Mouse (Mus musculus): ENCODE data around the gene Trim38. TPM values are rescaled to one million over a fixed set of nuclear protein-coding genes. Genes with fewer than 3 reads are reported as not detected.

Gene Trim38
- polyA plus RNA-seq, 1 experiment = 0.36 TPM

- DNase-seq (ENCODE audit: low spot score) = no peak
Observed at GRCm38 (mm10) chr13:23836630-23837029, 66.9 kb downstream of the Trim38 start.

DNA sequence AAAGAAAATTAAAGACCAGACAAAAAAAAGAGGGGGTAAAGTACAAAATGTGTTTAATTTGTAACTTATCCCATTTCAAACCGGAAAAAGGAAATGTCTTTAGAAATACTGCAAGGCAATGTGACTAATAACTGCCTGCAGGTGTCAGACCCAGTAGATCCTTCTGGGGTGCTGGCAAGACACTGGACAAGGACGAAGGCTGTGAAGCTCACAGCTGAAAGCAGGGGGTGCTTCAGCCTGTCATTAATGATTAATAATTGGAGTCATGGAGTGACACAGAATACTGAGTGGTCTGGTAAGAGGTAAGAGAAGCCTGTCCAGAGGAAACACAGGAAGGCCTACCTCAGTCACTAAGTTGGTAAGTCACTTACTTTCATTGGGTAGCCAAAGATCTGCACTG is 69.6 kb downstream of the Trim38 start, which contains the start of gene Slc17a3:
Gene Slc17a3, plus strand, starts transcription at position 127 of the 400 bp plus-strand sequence.
- DNase-seq (ENCODE audit: low spot score) = no peak

Other genes starting within 250 kb of the Trim38 start
- gene Hist1h4h, start 238.9 kb upstream of the Trim38 start, polyA plus RNA-seq (2012; rRNA removed) = 27.8 and 30.5 TPM in 2 replicates
- gene Hist1h2af, start 236.0 kb upstream of the Trim38 start, polyA plus RNA-seq (2012; rRNA removed) = 1.3 and 5.2 TPM in 2 replicates
- 0.40 and 0.90 TPM in 2 replicates for gene Hist1h3g, start 234.5 kb upstream of the Trim38 start, polyA plus RNA-seq (2012; rRNA removed)
- gene Hist1h2bh, start 226.5 kb upstream of the Trim38 start, polyA plus RNA-seq (2012; rRNA removed) = 0.60 and 0.69 TPM in 2 replicates
- 0.44 and 0.78 TPM in 2 replicates for gene Hist1h3f, start 225.9 kb upstream of the Trim38 start, polyA plus RNA-seq (2012; rRNA removed)
- gene Hist1h4f, start 218.3 kb upstream of the Trim38 start, polyA plus RNA-seq (2012; rRNA removed) = 0.26 and 0.78 TPM in 2 replicates
- gene Hist1h1d, start 216.7 kb upstream of the Trim38 start, polyA plus RNA-seq (2012; rRNA removed) = 0.62 and 0.90 TPM in 2 replicates
- 0.83 and 1.6 TPM in 2 replicates for gene Hist1h3e, start 207.5 kb upstream of the Trim38 start, polyA plus RNA-seq (2012; rRNA removed)
- gene Hist1h2ae, start 198.7 kb upstream of the Trim38 start, polyA plus RNA-seq (2012; rRNA removed) = 0.15 and 0.53 TPM in 2 replicates
- gene Hist1h2bg, start 198.5 kb upstream of the Trim38 start, polyA plus RNA-seq (2012; rRNA removed) = 7.4 and 9.9 TPM in 2 replicates
- gene Hist1h2bf, start 195.7 kb upstream of the Trim38 start, polyA plus RNA-seq (2012; rRNA removed) = 0.75 TPM in 1 of 2 replicates, not detected in the other
- 1.6 and 1.9 TPM in 2 replicates for gene Hist1h2ad, start 195.5 kb upstream of the Trim38 start, polyA plus RNA-seq (2012; rRNA removed)
- gene Hist1h3d, start 194.2 kb upstream of the Trim38 start, polyA plus RNA-seq (2012; rRNA removed) = 2.5 and 2.6 TPM in 2 replicates
- 0.47 and 3.4 TPM in 2 replicates for gene Hist1h4d, start 188.3 kb upstream of the Trim38 start, polyA plus RNA-seq (2012; rRNA removed)
- gene Hist1h2be, start 148.8 kb upstream of the Trim38 start, polyA plus RNA-seq (2012; rRNA removed) = 2.6 and 3.4 TPM in 2 replicates
- 1.1 and 2.4 TPM in 2 replicates for gene Hist1h1e, start 147.4 kb upstream of the Trim38 start, polyA plus RNA-seq (2012; rRNA removed)
- gene Hist1h2ac, start 86.0 kb upstream of the Trim38 start, polyA plus RNA-seq (2012; rRNA removed) = 0.45 and 0.86 TPM in 2 replicates
- gene Hist1h2bc, start 85.7 kb upstream of the Trim38 start, polyA plus RNA-seq (2012; rRNA removed) = 193 and 203 TPM in 2 replicates
- gene Hist1h1t, start 74.1 kb upstream of the Trim38 start, polyA plus RNA-seq (2012; rRNA removed) = not detected in 2 replicates
- 0.47 and 1.7 TPM in 2 replicates for gene Hist1h4c, start 71.5 kb upstream of the Trim38 start, polyA plus RNA-seq (2012; rRNA removed)
- gene Hfe, start 59.1 kb upstream of the Trim38 start, polyA plus RNA-seq (2012; rRNA removed) = 13.8 and 14.8 TPM in 2 replicates
- gene Hist1h1c, start 31.1 kb upstream of the Trim38 start, polyA plus RNA-seq (2012; rRNA removed) = 125 and 170 TPM in 2 replicates
- gene Hist1h3c, start 24.3 kb upstream of the Trim38 start, polyA plus RNA-seq (2012; rRNA removed) = 0.48 and 0.84 TPM in 2 replicates
- gene Hist1h2bb, start 23.2 kb upstream of the Trim38 start, polyA plus RNA-seq (2012; rRNA removed) = 0.43 and 0.49 TPM in 2 replicates
- gene Hist1h2ab, start 18.8 kb upstream of the Trim38 start, polyA plus RNA-seq (2012; rRNA removed) = 0.60 TPM in 1 of 2 replicates, not detected in the other
- 0.48 and 0.52 TPM in 2 replicates for gene Hist1h3b, start 17.6 kb upstream of the Trim38 start, polyA plus RNA-seq (2012; rRNA removed)
- 0.75 and 0.94 TPM in 2 replicates for gene Hist1h4b, start 12.9 kb upstream of the Trim38 start, polyA plus RNA-seq (2012; rRNA removed)
- gene Hist1h4a, start 8.7 kb upstream of the Trim38 start, polyA plus RNA-seq (2012; rRNA removed) = 0.48 and 1.2 TPM in 2 replicates
- 0.34 and 0.66 TPM in 2 replicates for gene Hist1h3a, start 7.5 kb upstream of the Trim38 start, polyA plus RNA-seq (2012; rRNA removed)
- gene Hist1h1a, start 6.2 kb upstream of the Trim38 start, polyA plus RNA-seq (2012; rRNA removed) = not detected in 2 replicates
- not detected in 2 replicates for gene Slc17a2, start 37.1 kb downstream of the Trim38 start, polyA plus RNA-seq (2012; rRNA removed)
- gene Slc17a3, start 69.5 kb downstream of the Trim38 start, polyA plus RNA-seq (2012; rRNA removed) = not detected in 2 replicates
- gene Slc17a1, start 97.8 kb downstream of the Trim38 start, polyA plus RNA-seq (2012; rRNA removed) = not detected in 2 replicates
- 0.04 and 0.06 TPM in 2 replicates for gene Slc17a4, start 145.1 kb downstream of the Trim38 start, polyA plus RNA-seq (2012; rRNA removed)
- gene Hist1h2ba, start 164.2 kb downstream of the Trim38 start, polyA plus RNA-seq (2012; rRNA removed) = not detected in 2 replicates
- gene Hist1h2aa, start 164.5 kb downstream of the Trim38 start, polyA plus RNA-seq (2012; rRNA removed) = not detected in 2 replicates
- not detected in 2 replicates for gene Scgn, start 221.3 kb downstream of the Trim38 start, polyA plus RNA-seq (2012; rRNA removed)

Data from urinary bladder, adult 2 months (tissue).